Mouse (Mus musculus): ENCODE results near the gene Arhgap15.

GRCm38 (mm10) chr2:43923863-43924340, 175.3 kb downstream of the Arhgap15 start:
- TF ChIP-seq GATA1 (IDR thresholded peaks at IDR 0.05; ENCODE audit: borderline replicate concordance, low read length) (no peak), TAL1 (conservative IDR thresholded peaks at IDR 0.05; ENCODE audit: low read depth, low read length) (no peak), CTCF (IDR thresholded peaks at IDR 0.05; ENCODE audit: low read depth, low read length) (no peak), POLR2AphosphoS5 (IDR thresholded peaks at IDR 0.05; ENCODE audit: insufficient replicate concordance, low read depth, low read length) (no peak)

Measured in G1E (cell line).